Mouse (Mus musculus): ENCODE results near the gene Nudt15. TPM values are rescaled to one million over a fixed set of nuclear protein-coding genes. Genes with fewer than 3 reads are reported as not detected.
"Not testable (repeated sequence)": the region's sequence is repeated elsewhere in the genome, so short reads cannot be mapped to it uniquely, and the experiment has no call there.

The Nudt15 gene
- polyA plus RNA-seq (2014; fragmentation: Nextera tagmentation; extraction: Ambion mirVana): 10.2 and 11.3 TPM in 2 replicates

- WGBS: 95% methylated on average over 3 of the region's 3 CpGs
- no peak within 1 kb of the TSS for H3K4me2 ChIP-seq (replicated peaks; ENCODE audit: low read depth, low read length)
- H3K36me3 ChIP-seq (ENCODE audit: control insufficient read depth, insufficient read depth, low read length): no peaks in the 10 kb centered on the region
- no peaks in the 10 kb centered on the region for H3K9me3 ChIP-seq (ENCODE audit: control insufficient read depth, low read length)
- DNase-seq (ENCODE audit: low spot score) (no peak), ATAC-seq (ENCODE audit: low FRiP score) (no peak)
- H3K27ac ChIP-seq (ENCODE audit: low read depth, low read length): no peak within 1 kb of the TSS
- H3K27me3 ChIP-seq (ENCODE audit: control insufficient read depth, insufficient read depth, low read length): no peaks in the 10 kb centered on the region
- H3K4me1 ChIP-seq (replicated peaks; ENCODE audit: control insufficient read depth, insufficient read depth, low read length): no peaks in the 10 kb centered on the region
- H3K4me3 ChIP-seq (ENCODE audit: low read depth, low read length): no peak within 1 kb of the TSS
- H3K9ac ChIP-seq (ENCODE audit: low read depth, low read length): no peak within 1 kb of the TSS
Observed at GRCm38 (mm10) chr14:73548051-73548450, at the start of gene Nudt15. Gene Nudt15, minus strand, starts transcription at chr14:73548242.

GRCm38 (mm10) chr14:73592166-73592565 is 44.1 kb upstream of the Nudt15 start:
- H3K9me3 ChIP-seq (ENCODE audit: control insufficient read depth, low read length): no peaks in the 10 kb centered on the region
- H3K27ac ChIP-seq (ENCODE audit: low read depth, low read length): no peak overlapping the region
- no peak overlapping the region for H3K9ac ChIP-seq (ENCODE audit: low read depth, low read length)
- H3K4me1 ChIP-seq (replicated peaks; ENCODE audit: control insufficient read depth, insufficient read depth, low read length): no peaks in the 10 kb centered on the region
- 97% methylated on average over 1 of the region's 1 CpGs for WGBS
- H3K4me3 ChIP-seq (ENCODE audit: low read depth, low read length): no peak overlapping the region
- ATAC-seq (ENCODE audit: low FRiP score) (no peak), DNase-seq (ENCODE audit: low spot score) (no peak)
- 0 out of 2 replicates have a peak, but pooled peaks cover 2% of the 10 kb centered on the region for H3K36me3 ChIP-seq (ENCODE audit: control insufficient read depth, insufficient read depth, low read length)
- H3K4me2 ChIP-seq (replicated peaks; ENCODE audit: low read depth, low read length): no peak overlapping the region
- no peaks in the 10 kb centered on the region for H3K27me3 ChIP-seq (ENCODE audit: control insufficient read depth, insufficient read depth, low read length)

GRCm38 (mm10) chr14:73588080-73588479 is 40.0 kb upstream of the Nudt15 start:
- WGBS: 62% methylated on average over 1 of the region's 1 CpGs
- Histone ChIP-seq H3K36me3 (ENCODE audit: control insufficient read depth, insufficient read depth, low read length) (no peaks in the 10 kb centered on the region), H3K4me2 (replicated peaks; ENCODE audit: low read depth, low read length) (no peak overlapping the region), H3K27ac (ENCODE audit: low read depth, low read length) (no peak overlapping the region), H3K27me3 (ENCODE audit: control insufficient read depth, insufficient read depth, low read length) (no peaks in the 10 kb centered on the region), H3K4me1 (replicated peaks; ENCODE audit: control insufficient read depth, insufficient read depth, low read length) (no peaks in the 10 kb centered on the region), H3K9me3 (ENCODE audit: control insufficient read depth, low read length) (no peaks in the 10 kb centered on the region), H3K4me3 (ENCODE audit: low read depth, low read length) (no peak overlapping the region), H3K9ac (ENCODE audit: low read depth, low read length) (no peak overlapping the region)
- DNase-seq (ENCODE audit: low spot score) (no peak), ATAC-seq (ENCODE audit: low FRiP score) (no peak)

- no peaks in the 10 kb centered on the region for H3K9me3 ChIP-seq (ENCODE audit: control insufficient read depth, low read length)
- no peak for ATAC-seq (ENCODE audit: low FRiP score)
- H3K4me2 ChIP-seq (replicated peaks; ENCODE audit: low read depth, low read length): no peak overlapping the region
- no peaks in the 10 kb centered on the region for H3K4me1 ChIP-seq (replicated peaks; ENCODE audit: control insufficient read depth, insufficient read depth, low read length)
- no peak for DNase-seq (ENCODE audit: low spot score)
- H3K4me3 ChIP-seq (ENCODE audit: low read depth, low read length): no peak overlapping the region
- no peak overlapping the region for H3K9ac ChIP-seq (ENCODE audit: low read depth, low read length)
- H3K27me3 ChIP-seq (ENCODE audit: control insufficient read depth, insufficient read depth, low read length): no peaks in the 10 kb centered on the region
- no peak overlapping the region for H3K27ac ChIP-seq (ENCODE audit: low read depth, low read length)
- no peaks in the 10 kb centered on the region for H3K36me3 ChIP-seq (ENCODE audit: control insufficient read depth, insufficient read depth, low read length)
Observed at GRCm38 (mm10) chr14:73576336-73576735, 28.3 kb upstream of the Nudt15 start.

GRCm38 (mm10) chr14:73574053-73574452 is 26.0 kb upstream of the Nudt15 start:
- no peaks in the 10 kb centered on the region for H3K9me3 ChIP-seq (ENCODE audit: control insufficient read depth, low read length)
- no peak overlapping the region for H3K27ac ChIP-seq (ENCODE audit: low read depth, low read length)
- H3K9ac ChIP-seq (ENCODE audit: low read depth, low read length): no peak overlapping the region
- no peaks in the 10 kb centered on the region for H3K27me3 ChIP-seq (ENCODE audit: control insufficient read depth, insufficient read depth, low read length)
- no peak overlapping the region for H3K4me3 ChIP-seq (ENCODE audit: low read depth, low read length)
- DNase-seq (ENCODE audit: low spot score): no peak
- no peaks in the 10 kb centered on the region for H3K4me1 ChIP-seq (replicated peaks; ENCODE audit: control insufficient read depth, insufficient read depth, low read length)
- no peak; the same call in 1 of the 2 replicates for ATAC-seq (ENCODE audit: low FRiP score)
- WGBS: 88% methylated on average over 5 of the region's 5 CpGs
- H3K4me2 ChIP-seq (replicated peaks; ENCODE audit: low read depth, low read length): no peak overlapping the region
- H3K36me3 ChIP-seq (ENCODE audit: control insufficient read depth, insufficient read depth, low read length): no peaks in the 10 kb centered on the region

- DNase-seq (ENCODE audit: low spot score) (no peak), ATAC-seq (ENCODE audit: low FRiP score) (no peak)
- no peaks in the 10 kb centered on the region for H3K36me3 ChIP-seq (ENCODE audit: control insufficient read depth, insufficient read depth, low read length)
- no peaks in the 10 kb centered on the region for H3K4me1 ChIP-seq (replicated peaks; ENCODE audit: control insufficient read depth, insufficient read depth, low read length)
- 91% methylated on average over 4 of the region's 4 CpGs for WGBS
- H3K4me3 ChIP-seq (ENCODE audit: low read depth, low read length): no peak overlapping the region
- no peak overlapping the region for H3K9ac ChIP-seq (ENCODE audit: low read depth, low read length)
- no peaks in the 10 kb centered on the region for H3K27me3 ChIP-seq (ENCODE audit: control insufficient read depth, insufficient read depth, low read length)
- no peaks in the 10 kb centered on the region for H3K9me3 ChIP-seq (ENCODE audit: control insufficient read depth, low read length)
- H3K4me2 ChIP-seq (replicated peaks; ENCODE audit: low read depth, low read length): no peak overlapping the region
- no peak overlapping the region for H3K27ac ChIP-seq (ENCODE audit: low read depth, low read length)
Observed at GRCm38 (mm10) chr14:73571143-73571542, 23.1 kb upstream of the Nudt15 start.

- WGBS: 97% methylated on average over 4 of the region's 4 CpGs
- not testable (repeated sequence) for H3K9ac ChIP-seq (ENCODE audit: low read depth, low read length); H3K27me3 ChIP-seq (ENCODE audit: control insufficient read depth, insufficient read depth, low read length); H3K36me3 ChIP-seq (ENCODE audit: control insufficient read depth, insufficient read depth, low read length); ATAC-seq (ENCODE audit: low FRiP score); H3K4me3 ChIP-seq (ENCODE audit: low read depth, low read length); H3K9me3 ChIP-seq (ENCODE audit: control insufficient read depth, low read length); H3K4me1 ChIP-seq (replicated peaks; ENCODE audit: control insufficient read depth, insufficient read depth, low read length); H3K4me2 ChIP-seq (replicated peaks; ENCODE audit: low read depth, low read length); H3K27ac ChIP-seq (ENCODE audit: low read depth, low read length); DNase-seq (ENCODE audit: low spot score)
Observed at GRCm38 (mm10) chr14:73569831-73570230, 21.8 kb upstream of the Nudt15 start.

- H3K4me3 ChIP-seq (ENCODE audit: low read depth, low read length): peak overlapping the region; percentile 98
- DNase-seq (ENCODE audit: low spot score): no peak
- peaks cover 3% of the 10 kb centered on the region; the same call in 1 of the 2 replicates for H3K4me1 ChIP-seq (replicated peaks; ENCODE audit: control insufficient read depth, insufficient read depth, low read length)
- peak overlapping the region; percentile 96 for H3K9ac ChIP-seq (ENCODE audit: low read depth, low read length)
- under 1% methylated on average over 10 of the region's 10 CpGs for WGBS
- H3K36me3 ChIP-seq (ENCODE audit: control insufficient read depth, insufficient read depth, low read length): no peaks in the 10 kb centered on the region
- H3K27ac ChIP-seq (ENCODE audit: low read depth, low read length): peak overlapping the region; percentile 76
- peak; percentile 7; the same call in 1 of the 2 replicates for ATAC-seq (ENCODE audit: low FRiP score)
- H3K27me3 ChIP-seq (ENCODE audit: control insufficient read depth, insufficient read depth, low read length): no peaks in the 10 kb centered on the region
- peak overlapping the region; percentile 67 for H3K4me2 ChIP-seq (replicated peaks; ENCODE audit: low read depth, low read length)
- H3K9me3 ChIP-seq (ENCODE audit: control insufficient read depth, low read length): no peaks in the 10 kb centered on the region
Observed at GRCm38 (mm10) chr14:73553122-73553696, 5.2 kb upstream of the Nudt15 start.

- no peaks in the 10 kb centered on the region for H3K27me3 ChIP-seq (ENCODE audit: control insufficient read depth, insufficient read depth, low read length)
- no peaks in the 10 kb centered on the region for H3K9me3 ChIP-seq (ENCODE audit: control insufficient read depth, low read length)
- DNase-seq (ENCODE audit: low spot score) (peak; percentile 99), ATAC-seq (ENCODE audit: low FRiP score) (peak; percentile 97)
- WGBS: 4% methylated on average over 61 of the region's 61 CpGs
- peaks cover 3% of the 10 kb centered on the region; the same call in 1 of the 2 replicates for H3K4me1 ChIP-seq (replicated peaks; ENCODE audit: control insufficient read depth, insufficient read depth, low read length)
- no peaks in the 10 kb centered on the region for H3K36me3 ChIP-seq (ENCODE audit: control insufficient read depth, insufficient read depth, low read length)
- H3K4me3 ChIP-seq (ENCODE audit: low read depth, low read length): peak overlapping the region; percentile 98
- peak overlapping the region; percentile 76 for H3K27ac ChIP-seq (ENCODE audit: low read depth, low read length)
- H3K9ac ChIP-seq (ENCODE audit: low read depth, low read length): peak overlapping the region; percentile 96
- H3K4me2 ChIP-seq (replicated peaks; ENCODE audit: low read depth, low read length): peak overlapping the region; percentile 67
Observed at GRCm38 (mm10) chr14:73552341-73553121, 4.5 kb upstream of the Nudt15 start.

Data from hindbrain, embryonic 11.5 days (tissue).